Mouse (Mus musculus) gastrocnemius, adult 18-20 months (tissue): ENCODE data around the gene Bcl2l1. TPM values are rescaled to one million over a fixed set of nuclear protein-coding genes. Genes with fewer than 3 reads are reported as not detected.
A peak's percentile ranks its signal among the peaks of the same experiment; 100 is the strongest.

ENCODE experiments used
- DNase-seq: peaks from one replicate; pipeline ENCODE4 v3.0.0; 2021; ENCODE audit warnings: low spot score
- long read RNA-seq, 2 experiments: library from polyadenylated mRNA; stranded (forward); transcript quantifications; one replicate each; pipeline ENCODE4 v2.0.0; 2021
- total RNA-seq, 2 experiments: library from RNA; stranded (reverse); gene quantifications; 2 replicates each; pipeline ENCODE4 v1.2.3; 2021

Bcl2l1 gene
- total RNA-seq: 10 to 100 TPM; 20.6 to 30.6 TPM
- long read RNA-seq, experiment 1, transcript Bcl2l1-202 (3 exons, 2,568 nt): major isoform, 25 of 50 reads
- long read RNA-seq, experiment 1, partial matches to known transcripts: 12 of 50 reads
- long read RNA-seq, experiment 1, other reads (novel, unspliced or antisense): 10 of 50 reads
- long read RNA-seq, experiment 2, transcript Bcl2l1-202 (3 exons, 2,568 nt): major isoform, 8 of 13 reads
- long read RNA-seq, experiment 2, partial matches to known transcripts: 0 of 13 reads
- long read RNA-seq, experiment 2, other reads (novel, unspliced or antisense): 3 of 13 reads

- peak; percentile 97 for DNase-seq
These were observed at the start of gene Bcl2l1 for GRCm38 (mm10) chr2:152831019-152831878. Bcl2l1 (minus strand) TSS chr2:152831728.

GRCm38 (mm10) chr2:152880898-152881297 is 49.4 kb upstream of the Bcl2l1 start:
- no peak for DNase-seq

- DNase-seq: no peak
These were observed 46.7 kb upstream of the Bcl2l1 start for GRCm38 (mm10) chr2:152878239-152878638.

- no peak for DNase-seq
These were observed 31.8 kb upstream of the Bcl2l1 start for GRCm38 (mm10) chr2:152863346-152863745.

GRCm38 (mm10) chr2:152862638-152863037 is 31.1 kb upstream of the Bcl2l1 start:
- peak; percentile 24 for DNase-seq

GRCm38 (mm10) chr2:152861891-152862290 is 30.4 kb upstream of the Bcl2l1 start:
- DNase-seq: no peak

GRCm38 (mm10) chr2:152859501-152859900 is 28.0 kb upstream of the Bcl2l1 start:
- no peak for DNase-seq

GRCm38 (mm10) chr2:152848466-152848865 is 16.9 kb upstream of the Bcl2l1 start:
- DNase-seq: no peak

GRCm38 (mm10) chr2:152847815-152848302 is 16.3 kb upstream of the Bcl2l1 start, which contains the start of gene Tpx2:
Tpx2 (plus strand) TSS chr2:152847964.
- peak; percentile 98 for DNase-seq

GRCm38 (mm10) chr2:152847057-152847814 is 15.7 kb upstream of the Bcl2l1 start:
- DNase-seq: no peak

- no peak for DNase-seq
These were observed 11.2 kb upstream of the Bcl2l1 start for GRCm38 (mm10) chr2:152842741-152843140.

GRCm38 (mm10) chr2:152839256-152839655 is 7.7 kb upstream of the Bcl2l1 start:
- peak; percentile 70 for DNase-seq

GRCm38 (mm10) chr2:152830021-152830921 is 1.3 kb downstream of the Bcl2l1 start:
- peak; percentile 95 for DNase-seq

GRCm38 (mm10) chr2:152829367-152829881 is 2.1 kb downstream of the Bcl2l1 start:
- DNase-seq: no peak

GRCm38 (mm10) chr2:152828532-152828931 is 3.0 kb downstream of the Bcl2l1 start:
- no peak for DNase-seq

GRCm38 (mm10) chr2:152828011-152828370 is 3.5 kb downstream of the Bcl2l1 start:
- no peak for DNase-seq

GRCm38 (mm10) chr2:152827321-152828010 is 4.1 kb downstream of the Bcl2l1 start:
- DNase-seq: no peak

- DNase-seq: no peak
These were observed 5.0 kb downstream of the Bcl2l1 start for GRCm38 (mm10) chr2:152826481-152826880.

- DNase-seq: no peak
These were observed 5.8 kb downstream of the Bcl2l1 start for GRCm38 (mm10) chr2:152825713-152826112.
